Mouse (Mus musculus) liver, adult (tissue): ENCODE measurements around the gene Stk25.
"Not testable (repeated sequence)": the region's sequence is repeated elsewhere in the genome, so short reads cannot be mapped to it uniquely, and the experiment has no call there.

Experiments
- GATA4 ChIP-seq: IDR thresholded peaks from 2 replicates; pipeline ENCODE4 v1.6.1; 2014; ENCODE audit warnings: mild to moderate bottlenecking, low read length; ENCODE audit not compliant: insufficient replicate concordance

Gene Stk25

GRCm38 (mm10) chr1:93658559-93658958 is at the start of gene Stk25:
Stk25 (minus strand) TSS chr1:93658659.
- not testable (repeated sequence) for TF ChIP-seq GATA4

GRCm38 (mm10) chr1:93705389-93705788 is 46.9 kb upstream of the Stk25 start:
- no peak for TF ChIP-seq GATA4

- no peak for TF ChIP-seq GATA4
Measured at GRCm38 (mm10) chr1:93704341-93704740, 45.9 kb upstream of the Stk25 start.

GRCm38 (mm10) chr1:93703472-93704048 is 45.1 kb upstream of the Stk25 start:
- no peak for TF ChIP-seq GATA4

GRCm38 (mm10) chr1:93702106-93702505 is 43.6 kb upstream of the Stk25 start:
- no peak for TF ChIP-seq GATA4

GRCm38 (mm10) chr1:93699159-93699558 is 40.7 kb upstream of the Stk25 start:
- no peak for TF ChIP-seq GATA4

GRCm38 (mm10) chr1:93697317-93697716 is 38.9 kb upstream of the Stk25 start:
- TF ChIP-seq GATA4: peak; percentile 9; the same call in 1 of the 2 replicates

GRCm38 (mm10) chr1:93694966-93695365 is 36.5 kb upstream of the Stk25 start:
- peak; percentile 84; the same call in 1 of the 2 replicates for TF ChIP-seq GATA4

- TF ChIP-seq GATA4: no peak
Measured at GRCm38 (mm10) chr1:93693943-93694342, 35.5 kb upstream of the Stk25 start.

GRCm38 (mm10) chr1:93693502-93693901 is 35.0 kb upstream of the Stk25 start:
- TF ChIP-seq GATA4: no peak

GRCm38 (mm10) chr1:93692773-93693172 is 34.3 kb upstream of the Stk25 start:
- TF ChIP-seq GATA4: peak; percentile 71; the same call in 1 of the 2 replicates

GRCm38 (mm10) chr1:93691786-93692357 is 33.4 kb upstream of the Stk25 start:
- TF ChIP-seq GATA4: no peak

GRCm38 (mm10) chr1:93691106-93691505 is 32.6 kb upstream of the Stk25 start:
- TF ChIP-seq GATA4: no peak

- no peak for TF ChIP-seq GATA4
Measured at GRCm38 (mm10) chr1:93689901-93690496, 31.5 kb upstream of the Stk25 start.

- peak; percentile 95; the same call in 1 of the 2 replicates for TF ChIP-seq GATA4
Measured at GRCm38 (mm10) chr1:93688154-93688553, 29.7 kb upstream of the Stk25 start.

- TF ChIP-seq GATA4: no peak
Measured at GRCm38 (mm10) chr1:93686961-93687320, 28.5 kb upstream of the Stk25 start.

GRCm38 (mm10) chr1:93686245-93686960 is 27.9 kb upstream of the Stk25 start:
- TF ChIP-seq GATA4: no peak; the same call in 1 of the 2 replicates
